Mouse (Mus musculus) ES-E14 (cell line): ENCODE data around the gene Syngr2. TPM values are rescaled to one million over a fixed set of nuclear protein-coding genes. Genes with fewer than 3 reads are reported as not detected.

Experiments
- DNase-seq: peaks from one replicate; pipeline ENCODE4 v3.0.0-alpha.2; 2013; ENCODE audit warnings: low read depth, low spot score
- H3K27ac ChIP-seq: 2 replicates; pipeline ENCODE4 v1.5.1; 2012; ENCODE audit warnings: low read depth, mild to moderate bottlenecking, low read length, moderate library complexity, mixed read lengths; ENCODE audit not compliant: poor library complexity, insufficient read depth, severe bottlenecking
- H3K36me3 ChIP-seq: 2 replicates; pipeline ENCODE4 v1.6.1; 2012; ENCODE audit warnings: mild to moderate bottlenecking, low read length, moderate library complexity, mixed read lengths; ENCODE audit not compliant: control insufficient read depth, poor library complexity, insufficient read depth, severe bottlenecking
- H3K4me1 ChIP-seq, 2 experiments: fragments of 150-350 bp in 1 of 2; sonication (generic) in 1 of 2; 2 replicates each; pipeline ENCODE4 v1.6.1; 2012; ENCODE audit warnings: low read length in 2 of 2, mild to moderate bottlenecking in 1 of 2, mixed read lengths in 1 of 2; ENCODE audit not compliant: control insufficient read depth in 2 of 2, insufficient read depth in 2 of 2, poor library complexity in 1 of 2
- H3K4me3 ChIP-seq, 2 experiments: fragments of 150-350 bp in 1 of 2; sonication (generic) in 1 of 2; 2 replicates each; pipeline ENCODE4 v1.5.1; 2012; ENCODE audit warnings: low read length in 2 of 2, low read depth in 1 of 2, mild to moderate bottlenecking in 1 of 2, mixed read lengths in 1 of 2; ENCODE audit not compliant: insufficient read depth in 1 of 2, poor library complexity in 1 of 2, severe bottlenecking in 1 of 2
- H3K9ac ChIP-seq: 2 replicates; pipeline ENCODE4 v1.6.1; 2012; ENCODE audit warnings: low read depth, mild to moderate bottlenecking, low read length, mixed read lengths; ENCODE audit not compliant: poor library complexity, insufficient read depth, severe bottlenecking
- H3K9me3 ChIP-seq: fragments of 150-350 bp; sonication (generic); 2 replicates; pipeline ENCODE4 v1.6.1; 2012; ENCODE audit warnings: low read depth, mild to moderate bottlenecking, low read length; ENCODE audit not compliant: control insufficient read depth, insufficient read depth
- CHD2 ChIP-seq: IDR thresholded peaks from 2 replicates; pipeline ENCODE4 v1.6.1; 2014; ENCODE audit warnings: mild to moderate bottlenecking, low read depth, low read length, inconsistent platforms
- HCFC1 ChIP-seq: IDR thresholded peaks from 2 replicates; pipeline ENCODE4 v1.6.1; 2012; ENCODE audit warnings: low read length, inconsistent platforms, borderline replicate concordance; ENCODE audit not compliant: insufficient read depth
- MAFK ChIP-seq: IDR thresholded peaks from 2 replicates; pipeline ENCODE4 v1.6.1; 2014; ENCODE audit warnings: mild to moderate bottlenecking, low read depth, low read length, inconsistent platforms; ENCODE audit not compliant: insufficient read depth
- ZC3H11A ChIP-seq: IDR thresholded peaks from 2 replicates; pipeline ENCODE4 v1.6.1; 2012; ENCODE audit warnings: low read depth, mild to moderate bottlenecking, inconsistent platforms, low read length, borderline replicate concordance
- ZNF384 ChIP-seq: IDR thresholded peaks from 2 replicates; pipeline ENCODE4 v1.6.1; 2012; ENCODE audit warnings: low read depth, low read length, inconsistent platforms
- in situ Hi-C, 2 experiments: fragments of 600-800 bp; cut with MboI; formaldehyde crosslinking; loops; one replicate each; pipeline ENCODE4 v1.15.1; 2025; ENCODE audit warnings: low sequenced_read_pairs in 2 of 2, inconsistent platforms in 1 of 2; ENCODE audit not compliant: unreplicated experiment in 2 of 2
- total RNA-seq: library from RNA; depleted of rRNA; stranded (reverse); fragments of 300-350 nt; gene quantifications from 2 replicates; pipeline ENCODE4 v1.2.3, GENCODE M21; 2012

The Syngr2 gene
- total RNA-seq, 1 experiment = 69.6 TPM

GRCm38 (mm10) chr11:117848271-117848984 lies 39.0 kb downstream of the Syngr2 start:
- peak overlapping the region; percentile 58 for H3K27ac ChIP-seq
- in situ Hi-C loops = no loop called here
- H3K9me3 ChIP-seq = no peaks in the 10 kb centered on the region
- peaks cover 13% of the 10 kb centered on the region for H3K36me3 ChIP-seq
- H3K4me3 ChIP-seq = peak overlapping the region; percentile 73 to 99
- no peak for DNase-seq
- TF ChIP-seq ZC3H11A (no peak), MAFK (no peak), CHD2 (no peak), HCFC1 (no peak), ZNF384 (no peak)
- H3K4me1 ChIP-seq = peaks cover 0 to 12% of the 10 kb centered on the region in 2 experiments; a peak in 2 of 4 replicates
- H3K9ac ChIP-seq = peak overlapping the region; percentile 73

GRCm38 (mm10) chr11:117848985-117849671 lies 39.7 kb downstream of the Syngr2 start, which contains the start of gene Birc5:
TSS of gene Birc5 (plus strand) at chr11:117849251.
- in situ Hi-C loops = no loop called here
- Histone ChIP-seq H3K36me3 (peaks cover 17% of the 10 kb centered on the region), H3K9ac (peak within 1 kb of the TSS; percentile 98), H3K4me3 (peak within 1 kb of the TSS; percentile 96 to 99), H3K9me3 (no peaks in the 10 kb centered on the region), H3K27ac (peak within 1 kb of the TSS; percentile 94), H3K4me1 (peaks cover 0 to 12% of the 10 kb centered on the region in 2 experiments; a peak in 2 of 4 replicates)
- DNase-seq = peak; percentile 90
- TF ChIP-seq HCFC1 (0 out of 2 replicates have a peak, but pooled peaks have one; percentile 44), MAFK (no peak)

- no peak for DNase-seq
- H3K4me3 ChIP-seq = no peak overlapping the region
- no peak overlapping the region for H3K27ac ChIP-seq
- TF ChIP-seq MAFK = no peak
- no peak for TF ChIP-seq CHD2
- H3K9me3 ChIP-seq = no peaks in the 10 kb centered on the region
- peaks cover 44% of the 10 kb centered on the region for H3K36me3 ChIP-seq
- H3K4me1 ChIP-seq = peaks cover 0 to 4% of the 10 kb centered on the region in 2 experiments; a peak in 1 of 4 replicates
- in situ Hi-C loops = loop anchor here in 1 of 2 experiments (25.0 kb wide), 1 partner anchor 384 kb away; the partner anchor contains the start of gene Cyth1
- no peak overlapping the region for H3K9ac ChIP-seq
These were observed 43.4 kb downstream of the Syngr2 start for GRCm38 (mm10) chr11:117852875-117853274.

- no peak overlapping the region for H3K4me3 ChIP-seq
- peaks cover 0 to 14% of the 10 kb centered on the region in 2 experiments; a peak in 1 of 4 replicates for H3K4me1 ChIP-seq
- TF ChIP-seq HCFC1 (no peak), CHD2 (peak; percentile 25; the same call in 1 of the 2 replicates)
- no peak overlapping the region; the same call in 1 of the 2 replicates for H3K9ac ChIP-seq
- H3K9me3 ChIP-seq = no peaks in the 10 kb centered on the region
- H3K36me3 ChIP-seq = peaks cover 51% of the 10 kb centered on the region
- in situ Hi-C loops = loop anchor here in 1 of 2 experiments (25.0 kb wide), 1 partner anchor 383 kb away; the partner anchor contains the start of gene Cyth1
- no peak overlapping the region for H3K27ac ChIP-seq
- DNase-seq = no peak
These were observed 44.8 kb downstream of the Syngr2 start for GRCm38 (mm10) chr11:117854241-117854640.
